Comparison of ENCODE assay signal across 9 mouse cellular contexts in the genomic region with DNA sequence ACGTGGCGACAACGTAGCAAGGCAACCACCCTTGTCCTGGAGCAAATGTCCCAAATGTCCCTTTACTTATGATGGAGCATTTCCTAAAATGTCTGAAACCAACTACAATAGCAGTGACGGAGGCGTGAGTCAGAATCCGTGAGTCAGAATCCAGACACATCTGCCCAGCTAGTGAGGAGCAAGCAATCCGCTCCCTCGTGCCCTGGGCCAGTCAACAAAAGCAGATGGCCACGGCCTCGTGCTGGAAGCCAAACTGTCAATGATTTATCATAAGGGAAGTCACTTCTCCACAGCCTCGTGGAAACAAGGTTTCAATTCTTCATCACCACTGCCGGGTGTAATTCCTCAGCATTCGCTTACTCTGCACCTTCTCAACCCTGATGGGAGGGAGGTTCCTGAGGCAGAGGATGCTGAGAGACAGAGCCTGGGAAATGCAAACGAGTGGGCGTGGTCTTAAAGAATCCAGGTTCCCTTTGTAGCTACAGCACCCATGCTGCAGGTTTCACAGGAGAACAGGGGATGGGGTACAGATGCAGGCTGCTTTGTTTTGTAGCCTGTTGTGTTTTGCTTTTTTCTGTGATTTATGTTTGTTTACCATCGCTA.
DNase-seq lines count a peak whose midpoint lies in the region; TF ChIP-seq lines count a peak whose summit lies in the region.
"Had no signal": no experiment of that assay in that cellular context is flagged by ENCODE, and none has a peak within 500 bp of the region (broad histone marks: within the 10 kb centered on the region; RNA-seq: fewer than 3 reads in every experiment).

No protein-coding gene starts in this region.

- no peak overlapping the region for H3K4me3 ChIP-seq in ES-E14 (ENCODE audit: insufficient read depth in 1 of 2, low read depth in 1 of 2, low read length in 2 of 2, poor library complexity in 1 of 2, severe bottlenecking in 1 of 2)
- H3K4me3 ChIP-seq in cerebellum, adult 2 months (replicated peaks; ENCODE audit: insufficient read depth, low read depth, low read length) = no peak overlapping the region
- H3K4me3 ChIP-seq: megakaryocyte, embryonic 14.5 days had no signal

- H3K27ac ChIP-seq in ES-E14 (ENCODE audit: insufficient read depth, low read depth, low read length, poor library complexity, severe bottlenecking) = no peak overlapping the region
- no peak overlapping the region for H3K27ac ChIP-seq in cerebellum, adult 2 months (ENCODE audit: insufficient read depth, low read length)

- peaks cover 0 to 4% of the 10 kb centered on the region in 2 experiments; a peak in 1 of 4 replicates for H3K4me1 ChIP-seq in ES-E14 (ENCODE audit: control insufficient read depth in 2 of 2, insufficient read depth in 2 of 2, low read length in 2 of 2, poor library complexity in 1 of 2)
- H3K4me1 ChIP-seq in cerebellum, adult 2 months (ENCODE audit: control insufficient read depth, insufficient read depth, low read length) = no peaks in the 10 kb centered on the region

- no peaks in the 10 kb centered on the region for H3K27me3 ChIP-seq in cerebellum, adult 2 months (ENCODE audit: control insufficient read depth, insufficient read depth, low read length)

- no peaks in the 10 kb centered on the region for H3K36me3 ChIP-seq in ES-E14 (ENCODE audit: control insufficient read depth, insufficient read depth, low read length, poor library complexity, severe bottlenecking)

- DNase-seq in kidney, adult 11 months = peak; percentile 50
- no peak for DNase-seq in kidney, adult 18-20 months
- DNase-seq in ES-E14 (ENCODE audit: low read depth, low spot score) = peak; percentile 48
- peak; percentile 73 for DNase-seq in adrenal gland, adult 8-10 months
- DNase-seq in kidney, postnatal 25 days = peak; percentile 46 to 73
- DNase-seq in cerebellum, adult 2 months = no peak
- no peak for DNase-seq in layer of hippocampus, adult 11-12 months (ENCODE audit: low spot score)
- DNase-seq: layer of hippocampus, postnatal 36 days had no signal

- in situ Hi-C loops in ES-E14 (cut with MboI; ENCODE audit: low sequenced_read_pairs in 2 of 2, unreplicated experiment in 2 of 2) = loop anchor here in 1 of 2 experiments (25.0 kb wide), 1 partner anchor 201 kb away; no protein-coding TSS in a partner anchor

- no peak for TF ChIP-seq POLR2A in cerebellum, adult 2 months (IDR thresholded peaks at IDR 0.05; ENCODE audit: borderline replicate concordance, insufficient read depth, low read length)

- H3K9me3 ChIP-seq in ES-E14 (ENCODE audit: control insufficient read depth, insufficient read depth, low read depth, low read length) = no peaks in the 10 kb centered on the region
- H3K9me3 ChIP-seq: megakaryocyte, embryonic 14.5 days had no signal

- H3K9ac ChIP-seq in ES-E14 (ENCODE audit: insufficient read depth, low read depth, low read length, poor library complexity, severe bottlenecking) = no peak overlapping the region

- WGBS in cerebellum, adult 2 months = 53% methylated on average over 16 of the region's 16 CpGs

- TF ChIP-seq CTCF in cerebellum, adult 2 months (IDR thresholded peaks at IDR 0.05; ENCODE audit: borderline replicate concordance, insufficient read depth, low read depth, low read length) = no peak

TF ChIP-seq in ES-E14, 5 proteins besides CTCF, POLR2A, EP300 and RAD21:
- TF ChIP-seq ZNF384 (IDR thresholded peaks at IDR 0.05; ENCODE audit: low read depth, low read length) = no peak
- TF ChIP-seq HCFC1 (IDR thresholded peaks at IDR 0.05; ENCODE audit: borderline replicate concordance, insufficient read depth, low read length) = no peak
- no peak for TF ChIP-seq CHD2 (IDR thresholded peaks at IDR 0.05; ENCODE audit: low read depth, low read length)
- TF ChIP-seq MAFK (IDR thresholded peaks at IDR 0.05; ENCODE audit: insufficient read depth, low read depth, low read length) = no peak
- no peak for TF ChIP-seq ZC3H11A (IDR thresholded peaks at IDR 0.05; ENCODE audit: borderline replicate concordance, low read depth, low read length)
TF ChIP-seq in ES-E14: peak in this region for 0.

Comparison
In these comparisons a context has a peak if more than half of its experiments do, and no peak if none do; other contexts are left out.
1. DNase-seq: peak in kidney, adult 11 months (single experiment), ES-E14 (single experiment), adrenal gland, adult 8-10 months (single experiment) and kidney, postnatal 25 days (2 of 2); none in kidney, adult 18-20 months (single experiment), cerebellum, adult 2 months (0 of 2) and layer of hippocampus, adult 11-12 months (single experiment).